Mouse (Mus musculus): Measurements from ENCODE around the gene Olfr1178. TPM values are rescaled to one million over a fixed set of nuclear protein-coding genes. Genes with fewer than 3 reads are reported as not detected.

The Olfr1178 gene
- total RNA-seq (2022): not detected

GRCm38 (mm10) chr2:88386762-88387161, at the start of gene Olfr1178:
Gene Olfr1178 (plus strand): TSS chr2:88387062.
- no peak for DNase-seq (ENCODE audit: low spot score in 2 of 2)

GRCm38 (mm10) chr2:88346392-88346791, 40.5 kb upstream of the Olfr1178 start, which contains the start of gene Olfr1177-ps:
Gene Olfr1177-ps (minus strand): TSS chr2:88346492.
- no peak for DNase-seq (ENCODE audit: low spot score in 2 of 2)

DNA sequence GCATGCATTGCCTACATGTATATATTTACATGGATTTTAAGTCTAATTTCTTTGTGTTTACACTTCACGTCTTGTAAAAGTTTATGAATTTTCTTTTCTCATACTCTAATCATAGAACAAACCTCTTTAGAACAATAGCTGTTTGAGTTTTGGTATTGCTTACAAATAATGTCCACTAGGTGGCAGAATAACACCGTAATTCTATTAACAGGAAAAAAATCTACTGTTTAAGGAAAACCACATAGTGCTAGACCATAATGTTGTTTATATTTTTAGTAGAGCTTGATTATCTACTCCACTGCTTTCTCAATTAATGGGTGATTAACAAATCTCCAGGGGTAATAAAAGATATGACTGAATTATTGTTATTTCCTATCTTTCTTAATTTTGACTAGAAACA, 30.6 kb upstream of the Olfr1178 start:
- no peak for DNase-seq (ENCODE audit: low spot score in 2 of 2)

DNA sequence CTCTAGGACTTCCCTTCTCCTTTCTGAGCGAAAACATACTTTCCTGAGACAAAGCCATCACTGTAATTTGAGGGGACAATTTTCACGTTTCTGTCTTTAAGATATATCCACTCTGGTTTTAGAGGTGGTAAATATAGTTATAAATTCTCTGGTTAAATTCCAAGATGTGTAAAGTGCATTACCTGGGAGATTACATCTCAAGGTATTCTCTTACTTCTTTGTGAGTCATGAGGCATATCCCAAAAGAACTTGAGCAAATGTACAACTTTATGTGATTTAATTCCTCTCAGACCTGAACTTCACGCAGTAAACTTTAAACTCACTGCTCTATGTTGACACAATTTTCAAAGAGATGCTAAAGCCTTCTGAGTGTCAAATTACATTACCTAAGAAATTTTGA, 19.5 kb downstream of the Olfr1178 start, which contains the start of gene Olfr1179:
TSS of gene Olfr1179 (minus strand) at position 101 of the 400 bp plus-strand sequence.
- no peak for DNase-seq (ENCODE audit: low spot score in 2 of 2)

DNA sequence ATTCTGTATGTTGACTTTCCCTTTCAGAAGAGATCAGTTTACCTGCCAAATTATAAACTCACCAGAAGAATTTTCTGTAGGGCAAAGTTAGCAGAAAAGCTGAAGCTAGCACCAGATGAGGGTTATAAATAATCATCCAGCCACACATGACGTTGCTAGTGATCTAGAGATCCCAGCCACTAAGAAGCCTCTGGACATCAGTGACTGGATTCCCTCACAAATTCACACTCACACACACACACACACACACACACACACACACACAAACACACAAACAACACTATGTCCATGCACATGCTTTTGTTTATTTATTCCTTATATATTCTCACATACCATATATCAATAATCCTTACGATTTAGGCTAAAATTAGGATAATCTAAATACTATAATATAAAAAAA, 32.2 kb downstream of the Olfr1178 start, which contains the start of gene Olfr1180:
TSS of gene Olfr1180 (minus strand) at position 101 of the 400 bp plus-strand sequence.
- DNase-seq (ENCODE audit: low spot score in 2 of 2): no peak

GRCm38 (mm10) chr2:88426071-88426470, 39.2 kb downstream of the Olfr1178 start, which contains the start of gene Olfr1181:
Gene Olfr1181 (minus strand): TSS chr2:88426171.
- no peak for DNase-seq (ENCODE audit: low spot score in 2 of 2)

DNA sequence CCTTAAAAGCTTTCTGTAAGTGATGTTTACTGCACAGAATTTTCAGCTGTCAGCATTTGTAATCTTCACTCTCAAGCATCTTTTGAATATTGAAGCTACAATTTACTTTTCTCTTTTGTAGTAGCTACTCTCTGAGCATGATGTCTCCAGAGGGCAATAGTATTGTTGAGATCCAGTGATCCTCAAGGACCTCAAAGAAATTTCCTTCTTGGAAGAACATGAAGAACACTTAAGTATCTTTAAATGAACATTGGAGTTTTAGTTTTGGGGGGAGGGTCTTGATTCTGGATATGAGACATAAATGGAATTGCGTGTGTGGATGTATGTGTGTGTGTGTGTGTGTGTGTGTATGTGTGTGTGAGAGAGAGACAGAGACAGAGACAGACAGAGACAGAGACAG, 62.2 kb downstream of the Olfr1178 start, which contains the start of gene Gm13757:
TSS of gene Gm13757 (minus strand) at position 101 of the 400 bp plus-strand sequence.
- DNase-seq (ENCODE audit: low spot score in 2 of 2): no peak

Other genes with a start within 250 kb of the Olfr1178 start
- gene Olfr1167, start 231.9 kb upstream of the Olfr1178 start, total RNA-seq (2022): not detected
- gene Olfr1168, start 205.2 kb upstream of the Olfr1178 start, total RNA-seq (2022): not detected
- not detected for gene Olfr1170, start 158.7 kb upstream of the Olfr1178 start, total RNA-seq (2022)
- gene Olfr1173, start 107.2 kb upstream of the Olfr1178 start, total RNA-seq (2022): not detected
- gene Olfr1174-ps, start 71.9 kb upstream of the Olfr1178 start, total RNA-seq (2022): not detected
- gene Olfr1175-ps, start 59.8 kb upstream of the Olfr1178 start, total RNA-seq (2022): not detected
- not detected for gene Olfr1176, start 50.3 kb upstream of the Olfr1178 start, total RNA-seq (2022)
- gene Olfr1177-ps, start 40.6 kb upstream of the Olfr1178 start, total RNA-seq (2022): not detected
- not detected for gene Olfr1179, start 19.4 kb downstream of the Olfr1178 start, total RNA-seq (2022)
- gene Olfr1180, start 32.1 kb downstream of the Olfr1178 start, total RNA-seq (2022): not detected
- gene Olfr1181, start 39.1 kb downstream of the Olfr1178 start, total RNA-seq (2022): not detected
- not detected for gene Gm13757, start 62.1 kb downstream of the Olfr1178 start, total RNA-seq (2022)
- not detected for gene Olfr1183, start 67.8 kb downstream of the Olfr1178 start, total RNA-seq (2022)
- not detected for gene Olfr1184, start 96.5 kb downstream of the Olfr1178 start, total RNA-seq (2022)
- gene Olfr1185-ps1, start 106.3 kb downstream of the Olfr1178 start, total RNA-seq (2022): not detected
- gene Olfr1186, start 131.5 kb downstream of the Olfr1178 start, total RNA-seq (2022): not detected
- gene Olfr1188, start 169.9 kb downstream of the Olfr1178 start, total RNA-seq (2022): not detected
- gene Olfr1189, start 199.4 kb downstream of the Olfr1178 start, total RNA-seq (2022): not detected